Mouse (Mus musculus): ENCODE data around the gene Ngf. TPM values are rescaled to one million over a fixed set of nuclear protein-coding genes. Genes with fewer than 3 reads are reported as not detected.

The Ngf gene
- total and polyA plus RNA-seq, 3 experiments, result not detected

GRCm38 (mm10) chr3:102526481-102526880 lies 56.8 kb downstream of the Ngf start:
- no peak for TF ChIP-seq BHLHE40 (IDR thresholded peaks at IDR 0.05; ENCODE audit: borderline replicate concordance, low read depth, low read length)
- no peak for TF ChIP-seq POLR2A (IDR thresholded peaks at IDR 0.05; ENCODE audit: control insufficient read depth in 1 of 2, insufficient read depth in 1 of 2, low read depth in 1 of 2, low read length in 2 of 2, poor library complexity in 1 of 2)
- TF ChIP-seq KAT2A (conservative IDR thresholded peaks at IDR 0.05; ENCODE audit: low read depth, low read length), result no peak
- Histone ChIP-seq H3K4me3 (ENCODE audit: control insufficient read depth in 1 of 2, insufficient read depth in 1 of 2, low read depth in 2 of 2, low read length in 2 of 2) (no peak overlapping the region), H3K79me2 (ENCODE audit: control insufficient read depth, insufficient read depth, low read length, poor library complexity) (no peaks in the 10 kb centered on the region), H3K27me3 (ENCODE audit: control insufficient read depth in 1 of 2, insufficient read depth in 2 of 2, low read length in 2 of 2) (no peaks in the 10 kb centered on the region), H3K9ac (ENCODE audit: control insufficient read depth, low read depth, low read length, poor library complexity, severe bottlenecking) (no peak overlapping the region), H3K27ac (ENCODE audit: control insufficient read depth, low read depth, low read length) (no peak overlapping the region), H3K9me3 (replicated peaks; ENCODE audit: insufficient read depth, low read length) (no peaks in the 10 kb centered on the region), H3K4me1 (ENCODE audit: control insufficient read depth in 1 of 2, insufficient read depth in 2 of 2, low read length in 2 of 2) (no peaks in the 10 kb centered on the region), H3K36me3 (ENCODE audit: control insufficient read depth in 1 of 2, insufficient read depth in 2 of 2, low read length in 2 of 2) (no peaks in the 10 kb centered on the region)
- no peak for DNase-seq (ENCODE audit: low read depth, low spot score)

DNA sequence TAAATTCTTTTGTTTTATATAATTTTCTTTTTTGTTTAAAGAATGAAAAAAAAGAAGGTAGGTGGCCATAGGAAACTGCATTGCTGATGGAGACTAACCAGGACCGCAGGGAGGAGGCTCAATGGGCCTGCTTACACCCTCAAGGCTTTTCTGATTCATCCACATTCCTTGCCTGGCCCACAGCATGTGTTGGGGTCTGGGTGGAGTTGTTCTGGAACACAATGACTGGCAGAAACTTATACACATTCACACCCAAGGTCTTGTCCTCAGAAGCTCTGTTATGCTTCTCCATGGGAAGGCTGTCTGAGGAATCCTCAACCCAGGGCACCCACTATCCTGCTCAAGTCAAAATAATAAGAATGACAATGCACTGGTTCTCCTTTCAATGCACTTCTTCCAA lies 65.0 kb downstream of the Ngf start:
- no peak overlapping the region for H3K9ac ChIP-seq (ENCODE audit: control insufficient read depth, low read depth, low read length, poor library complexity, severe bottlenecking)
- H3K4me3 ChIP-seq (ENCODE audit: control insufficient read depth in 1 of 2, insufficient read depth in 1 of 2, low read depth in 2 of 2, low read length in 2 of 2), result no peak overlapping the region
- no peak for DNase-seq (ENCODE audit: low read depth, low spot score)
- no peak overlapping the region for H3K27ac ChIP-seq (ENCODE audit: control insufficient read depth, low read depth, low read length)
- no peaks in the 10 kb centered on the region for H3K4me1 ChIP-seq (ENCODE audit: control insufficient read depth in 1 of 2, insufficient read depth in 2 of 2, low read length in 2 of 2)
- H3K36me3 ChIP-seq (ENCODE audit: control insufficient read depth in 1 of 2, insufficient read depth in 2 of 2, low read length in 2 of 2), result no peaks in the 10 kb centered on the region
- no peaks in the 10 kb centered on the region for H3K27me3 ChIP-seq (ENCODE audit: control insufficient read depth in 1 of 2, insufficient read depth in 2 of 2, low read length in 2 of 2)
- H3K9me3 ChIP-seq (replicated peaks; ENCODE audit: insufficient read depth, low read length), result 0 out of 2 replicates have a peak, but pooled peaks cover 2% of the 10 kb centered on the region
- TF ChIP-seq POLR2AphosphoS2 (IDR thresholded peaks at IDR 0.05; ENCODE audit: low read length), result no peak
- no peak for TF ChIP-seq ZKSCAN1 (IDR thresholded peaks at IDR 0.05; ENCODE audit: low read depth, low read length)
- TF ChIP-seq BHLHE40 (IDR thresholded peaks at IDR 0.05; ENCODE audit: borderline replicate concordance, low read depth, low read length), result no peak
- no peak for TF ChIP-seq MYB (IDR thresholded peaks at IDR 0.05; ENCODE audit: low read depth, low read length)
- no peak for TF ChIP-seq CHD1 (IDR thresholded peaks at IDR 0.05; ENCODE audit: low read depth, low read length)
- TF ChIP-seq POLR2A (IDR thresholded peaks at IDR 0.05; ENCODE audit: control insufficient read depth in 1 of 2, insufficient read depth in 1 of 2, low read depth in 1 of 2, low read length in 2 of 2, poor library complexity in 1 of 2), result no peak
- no peak for TF ChIP-seq POLR2AphosphoS5 (IDR thresholded peaks at IDR 0.05; ENCODE audit: borderline replicate concordance, low read depth, low read length)
- TF ChIP-seq MAZ (IDR thresholded peaks at IDR 0.05; ENCODE audit: low read depth, low read length), result no peak
- TF ChIP-seq GATA1 (IDR thresholded peaks at IDR 0.05; ENCODE audit: low read depth, low read length), result no peak
- H3K79me2 ChIP-seq (ENCODE audit: control insufficient read depth, insufficient read depth, low read length, poor library complexity), result no peaks in the 10 kb centered on the region

DNA sequence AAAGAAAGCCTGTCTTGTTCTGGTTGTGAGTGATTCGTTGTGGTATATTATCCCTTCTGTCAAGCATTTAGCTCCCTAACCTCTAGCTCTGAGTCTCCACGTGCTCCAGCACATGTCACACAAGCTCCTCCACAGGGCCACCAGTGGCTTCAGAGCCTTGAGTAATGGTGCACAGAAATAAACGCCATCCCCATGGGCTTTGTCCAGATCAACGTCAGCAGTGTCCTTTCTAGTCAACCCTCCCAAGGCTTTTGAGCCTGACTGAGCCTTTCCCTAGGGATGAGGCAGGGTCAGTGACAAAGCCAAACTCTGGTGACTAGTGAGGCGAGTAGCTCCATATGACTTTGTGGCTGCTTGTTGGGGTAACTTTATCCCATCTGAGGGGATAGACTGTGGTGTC lies 73.9 kb downstream of the Ngf start:
- H3K36me3 ChIP-seq (ENCODE audit: control insufficient read depth in 1 of 2, insufficient read depth in 2 of 2, low read length in 2 of 2), result no peaks in the 10 kb centered on the region
- no peaks in the 10 kb centered on the region for H3K4me1 ChIP-seq (ENCODE audit: control insufficient read depth in 1 of 2, insufficient read depth in 2 of 2, low read length in 2 of 2)
- no peak overlapping the region for H3K27ac ChIP-seq (ENCODE audit: control insufficient read depth, low read depth, low read length)
- H3K9me3 ChIP-seq (replicated peaks; ENCODE audit: insufficient read depth, low read length), result no peaks in the 10 kb centered on the region
- H3K27me3 ChIP-seq (ENCODE audit: control insufficient read depth in 1 of 2, insufficient read depth in 2 of 2, low read length in 2 of 2), result no peaks in the 10 kb centered on the region
- H3K4me3 ChIP-seq (ENCODE audit: control insufficient read depth in 1 of 2, insufficient read depth in 1 of 2, low read depth in 2 of 2, low read length in 2 of 2), result no peak overlapping the region
- H3K9ac ChIP-seq (ENCODE audit: control insufficient read depth, low read depth, low read length, poor library complexity, severe bottlenecking), result no peak overlapping the region
- TF ChIP-seq MAX (IDR thresholded peaks at IDR 0.05; ENCODE audit: low read length) (no peak), E2F4 (IDR thresholded peaks at IDR 0.05; ENCODE audit: borderline replicate concordance, low read depth, low read length) (no peak), CTCF (IDR thresholded peaks at IDR 0.05 in 2 of 3, conservative IDR thresholded peaks at IDR 0.05 in 1 of 3; ENCODE audit: control insufficient read depth in 1 of 3, insufficient read depth in 1 of 3, low read depth in 2 of 3, low read length in 3 of 3, poor library complexity in 1 of 3, severe bottlenecking in 1 of 3) (no peak), MYB (IDR thresholded peaks at IDR 0.05; ENCODE audit: low read depth, low read length) (no peak), ZC3H11A (IDR thresholded peaks at IDR 0.05; ENCODE audit: low read depth, low read length) (no peak), POLR2AphosphoS5 (IDR thresholded peaks at IDR 0.05; ENCODE audit: borderline replicate concordance, low read depth, low read length) (no peak), CHD2 (IDR thresholded peaks at IDR 0.05; ENCODE audit: low read length) (no peak), GATA1 (IDR thresholded peaks at IDR 0.05; ENCODE audit: low read depth, low read length) (no peak), BHLHE40 (IDR thresholded peaks at IDR 0.05; ENCODE audit: borderline replicate concordance, low read depth, low read length) (no peak), NRF1 (IDR thresholded peaks at IDR 0.05; ENCODE audit: insufficient read depth, low read depth, low read length, poor library complexity, severe bottlenecking) (no peak), HCFC1 (IDR thresholded peaks at IDR 0.05; ENCODE audit: low read depth, low read length) (no peak), MYC (IDR thresholded peaks at IDR 0.05; ENCODE audit: low read depth, low read length) (no peak), RCOR1 (IDR thresholded peaks at IDR 0.05; ENCODE audit: low read depth, low read length) (no peak), POLR2AphosphoS2 (IDR thresholded peaks at IDR 0.05; ENCODE audit: low read length) (no peak), MEF2A (IDR thresholded peaks at IDR 0.05; ENCODE audit: extremely low read depth, insufficient replicate concordance, low read depth, low read length, poor library complexity, severe bottlenecking) (no peak), SIN3A (IDR thresholded peaks at IDR 0.05; ENCODE audit: low read length) (no peak), ELF1 (IDR thresholded peaks at IDR 0.05; ENCODE audit: low read depth, low read length) (no peak), SMC3 (IDR thresholded peaks at IDR 0.05; ENCODE audit: low read depth, low read length) (no peak)
- DNase-seq (ENCODE audit: low read depth, low spot score), result no peak
- no peaks in the 10 kb centered on the region for H3K79me2 ChIP-seq (ENCODE audit: control insufficient read depth, insufficient read depth, low read length, poor library complexity)
